Mouse (Mus musculus) right cerebral cortex, postnatal 25 days (tissue): ENCODE results near the gene Uhmk1.
A peak's percentile ranks its signal among the peaks of the same experiment; 100 is the strongest.

Experiments
- DNase-seq: peaks from one replicate; pipeline ENCODE4 v3.0.0; 2022

The Uhmk1 gene

GRCm38 (mm10) chr1:170174814-170175332 is 40.3 kb downstream of the Uhmk1 start, which contains the start of gene Uap1:
Gene Uap1 (minus strand): TSS chr1:170174957.
- peak; percentile 98 for DNase-seq

- DNase-seq: no peak
Measured at GRCm38 (mm10) chr1:170173991-170174813, 41.0 kb downstream of the Uhmk1 start.

GRCm38 (mm10) chr1:170167781-170168180 is 47.4 kb downstream of the Uhmk1 start:
- no peak for DNase-seq

- no peak for DNase-seq
Measured at GRCm38 (mm10) chr1:170164913-170165312, 50.3 kb downstream of the Uhmk1 start.

GRCm38 (mm10) chr1:170164053-170164614 is 51.1 kb downstream of the Uhmk1 start:
- DNase-seq: no peak

- DNase-seq: no peak
Measured at GRCm38 (mm10) chr1:170163398-170163943, 51.7 kb downstream of the Uhmk1 start.

GRCm38 (mm10) chr1:170161852-170162251 is 53.3 kb downstream of the Uhmk1 start:
- DNase-seq: no peak

GRCm38 (mm10) chr1:170160397-170160938 is 54.7 kb downstream of the Uhmk1 start:
- DNase-seq: no peak

- DNase-seq: no peak
Measured at GRCm38 (mm10) chr1:170159707-170160106, 55.5 kb downstream of the Uhmk1 start.

GRCm38 (mm10) chr1:170155761-170156160 is 59.4 kb downstream of the Uhmk1 start:
- DNase-seq: no peak

- DNase-seq: no peak
Measured at GRCm38 (mm10) chr1:170155298-170155697, 59.9 kb downstream of the Uhmk1 start.

GRCm38 (mm10) chr1:170153986-170154385 is 61.2 kb downstream of the Uhmk1 start:
- no peak for DNase-seq

- DNase-seq: no peak
Measured at GRCm38 (mm10) chr1:170152552-170152951, 62.6 kb downstream of the Uhmk1 start.

GRCm38 (mm10) chr1:170150870-170151269 is 64.3 kb downstream of the Uhmk1 start:
- DNase-seq: no peak

- no peak for DNase-seq
Measured at GRCm38 (mm10) chr1:170149756-170150155, 65.4 kb downstream of the Uhmk1 start.

GRCm38 (mm10) chr1:170148536-170148935 is 66.7 kb downstream of the Uhmk1 start:
- DNase-seq: no peak

- no peak for DNase-seq
Measured at GRCm38 (mm10) chr1:170147651-170148448, 67.3 kb downstream of the Uhmk1 start.

GRCm38 (mm10) chr1:170145606-170146005 is 69.6 kb downstream of the Uhmk1 start:
- no peak for DNase-seq
